Mouse (Mus musculus) liver, embryonic 11.5 days (tissue): ENCODE measurements around the gene Celsr1. TPM values are rescaled to one million over a fixed set of nuclear protein-coding genes. Genes with fewer than 3 reads are reported as not detected.

Experiments used
- ATAC-seq: fragments of 200-750 bp; cut with Nextera tagmentation; replicated peaks from 2 replicates; pipeline ENCODE4 v1.8.0; 2017; ENCODE audit warnings: moderate number of reproducible peaks, mild to moderate bottlenecking, moderate TSS enrichment, moderate library complexity; ENCODE audit not compliant: low FRiP score
- DNase-seq: peaks from one replicate; pipeline ENCODE4 v3.0.0-alpha.2; 2017; ENCODE audit warnings: low spot score
- H3K27ac ChIP-seq: fragments of 300-500 bp; sonication (generic); 2 replicates; pipeline ENCODE4 v1.5.1; 2014; ENCODE audit warnings: mild to moderate bottlenecking, low read depth, low read length, control low read depth
- H3K27me3 ChIP-seq: fragments of 300-500 bp; sonication (generic); replicated peaks from 2 replicates; pipeline ENCODE4 v1.6.1; 2014; ENCODE audit warnings: low read length, mixed read lengths; ENCODE audit not compliant: control insufficient read depth, insufficient read depth
- H3K36me3 ChIP-seq: fragments of 300-500 bp; sonication (generic); 2 replicates; pipeline ENCODE4 v1.6.1; 2014; ENCODE audit warnings: mild to moderate bottlenecking, low read length, moderate library complexity, mixed read lengths; ENCODE audit not compliant: control insufficient read depth, insufficient read depth
- H3K4me1 ChIP-seq: fragments of 300-500 bp; sonication (generic); replicated peaks from 2 replicates; pipeline ENCODE4 v1.6.1; 2014; ENCODE audit warnings: low read length, mixed read lengths; ENCODE audit not compliant: control insufficient read depth, insufficient read depth
- H3K4me2 ChIP-seq: fragments of 300-500 bp; sonication (generic); 2 replicates; pipeline ENCODE4 v1.6.1; 2014; ENCODE audit warnings: mild to moderate bottlenecking, control low read depth, moderate library complexity
- H3K4me3 ChIP-seq: fragments of 300-500 bp; sonication (generic); 2 replicates; pipeline ENCODE4 v1.5.1; 2014; ENCODE audit warnings: low read depth, low read length, control low read depth
- H3K9ac ChIP-seq: fragments of 300-500 bp; sonication (generic); 2 replicates; pipeline ENCODE4 v1.6.1; 2014; ENCODE audit warnings: low read depth, low read length, control low read depth
- H3K9me3 ChIP-seq: fragments of 300-500 bp; sonication (generic); 2 replicates; pipeline ENCODE4 v1.6.1; 2016; ENCODE audit warnings: low read length, inconsistent platforms, mixed read lengths; ENCODE audit not compliant: control insufficient read depth
- WGBS: fragments of 180-500 bp; shearing (Covaris S2); extraction: QIAGEN DNeasy Blood & Tissue Kit; methylation state at CpG from one replicate; pipeline ENCODE4 v1.1.7; 2014; 5-methylcytosine and 5-hydroxymethylcytosine counted together
- polyA plus RNA-seq: library from polyadenylated mRNA; unstranded; fragments of >200 nt; fragmentation: Nextera tagmentation; extraction: Ambion mirVana; gene quantifications from 2 replicates; pipeline ENCODE4 v1.2.1, GENCODE M21; 2014

The Celsr1 gene
- polyA plus RNA-seq, 1 experiment from 2014 or later, result 1.4 TPM

- Histone ChIP-seq H3K9ac (no peak overlapping the region), H3K4me1 (0 out of 2 replicates have a peak, but pooled peaks cover 4% of the 10 kb centered on the region), H3K9me3 (no peaks in the 10 kb centered on the region), H3K27me3 (peaks cover 3% of the 10 kb centered on the region; the same call in 1 of the 2 replicates), H3K36me3 (peaks cover 7% of the 10 kb centered on the region; the same call in 1 of the 2 replicates), H3K4me3 (no peak overlapping the region), H3K27ac (no peak overlapping the region), H3K4me2 (no peak overlapping the region)
- 49% methylated on average over 10 of the region's 10 CpGs for WGBS
- DNase-seq, result no peak
- no peak for ATAC-seq
Measured at GRCm38 (mm10) chr15:85902505-85902904, 131.1 kb downstream of the Celsr1 start.

GRCm38 (mm10) chr15:85900801-85901200 is 132.8 kb downstream of the Celsr1 start:
- H3K36me3 ChIP-seq, result peaks cover 13% of the 10 kb centered on the region; the same call in 1 of the 2 replicates
- H3K27ac ChIP-seq, result no peak overlapping the region
- no peak overlapping the region for H3K4me2 ChIP-seq
- H3K4me3 ChIP-seq, result no peak overlapping the region
- no peaks in the 10 kb centered on the region for H3K9me3 ChIP-seq
- peaks cover 3% of the 10 kb centered on the region; the same call in 1 of the 2 replicates for H3K27me3 ChIP-seq
- H3K4me1 ChIP-seq, result 0 out of 2 replicates have a peak, but pooled peaks cover 4% of the 10 kb centered on the region
- ATAC-seq (no peak), DNase-seq (no peak)
- no peak overlapping the region for H3K9ac ChIP-seq
- 77% methylated on average over 12 of the region's 12 CpGs for WGBS

GRCm38 (mm10) chr15:85900318-85900717 is 133.3 kb downstream of the Celsr1 start:
- Histone ChIP-seq H3K4me2 (no peak overlapping the region), H3K27ac (no peak overlapping the region), H3K4me1 (0 out of 2 replicates have a peak, but pooled peaks cover 4% of the 10 kb centered on the region), H3K27me3 (peaks cover 3% of the 10 kb centered on the region; the same call in 1 of the 2 replicates), H3K9ac (no peak overlapping the region), H3K36me3 (peaks cover 14% of the 10 kb centered on the region; the same call in 1 of the 2 replicates), H3K9me3 (no peaks in the 10 kb centered on the region), H3K4me3 (no peak overlapping the region)
- WGBS, result 87% methylated on average over 8 of the region's 8 CpGs
- no peak for ATAC-seq
- DNase-seq, result no peak

- no peak overlapping the region for H3K4me2 ChIP-seq
- ATAC-seq (no peak), DNase-seq (no peak)
- no peak overlapping the region for H3K4me3 ChIP-seq
- H3K36me3 ChIP-seq, result peaks cover 22% of the 10 kb centered on the region; the same call in 1 of the 2 replicates
- peaks cover 3% of the 10 kb centered on the region; the same call in 1 of the 2 replicates for H3K27me3 ChIP-seq
- 0 out of 2 replicates have a peak, but pooled peaks cover 4% of the 10 kb centered on the region for H3K4me1 ChIP-seq
- no peak overlapping the region for H3K27ac ChIP-seq
- 84% methylated on average over 6 of the region's 6 CpGs for WGBS
- no peaks in the 10 kb centered on the region for H3K9me3 ChIP-seq
- no peak overlapping the region for H3K9ac ChIP-seq
Measured at GRCm38 (mm10) chr15:85899396-85899795, 134.2 kb downstream of the Celsr1 start.

GRCm38 (mm10) chr15:85897113-85897512 is 136.5 kb downstream of the Celsr1 start:
- WGBS, result 85% methylated on average over 10 of the region's 10 CpGs
- H3K36me3 ChIP-seq, result peaks cover 34% of the 10 kb centered on the region

GRCm38 (mm10) chr15:85896284-85896683 is 137.3 kb downstream of the Celsr1 start:
- no peak overlapping the region for H3K27ac ChIP-seq
- no peak overlapping the region for H3K4me2 ChIP-seq
- 28% methylated on average over 8 of the region's 8 CpGs for WGBS
- H3K9me3 ChIP-seq, result no peaks in the 10 kb centered on the region
- DNase-seq (peak; percentile 76), ATAC-seq (peak; percentile 30; the same call in 1 of the 2 replicates)
- H3K4me1 ChIP-seq, result no peaks in the 10 kb centered on the region
- no peak overlapping the region for H3K4me3 ChIP-seq
- H3K36me3 ChIP-seq, result peaks cover 34% of the 10 kb centered on the region
- no peaks in the 10 kb centered on the region for H3K27me3 ChIP-seq
- no peak overlapping the region for H3K9ac ChIP-seq

More at GRCm38 (mm10) chr15:85897113-85897512, 136.5 kb downstream of the Celsr1 start:
- no peaks in the 10 kb centered on the region for H3K4me1 ChIP-seq
- no peak overlapping the region for H3K4me2 ChIP-seq
- no peak overlapping the region for H3K9ac ChIP-seq
- DNase-seq (no peak), ATAC-seq (no peak)
- H3K27ac ChIP-seq, result no peak overlapping the region
- H3K4me3 ChIP-seq, result no peak overlapping the region
- H3K9me3 ChIP-seq, result no peaks in the 10 kb centered on the region
- no peaks in the 10 kb centered on the region for H3K27me3 ChIP-seq

DNA sequence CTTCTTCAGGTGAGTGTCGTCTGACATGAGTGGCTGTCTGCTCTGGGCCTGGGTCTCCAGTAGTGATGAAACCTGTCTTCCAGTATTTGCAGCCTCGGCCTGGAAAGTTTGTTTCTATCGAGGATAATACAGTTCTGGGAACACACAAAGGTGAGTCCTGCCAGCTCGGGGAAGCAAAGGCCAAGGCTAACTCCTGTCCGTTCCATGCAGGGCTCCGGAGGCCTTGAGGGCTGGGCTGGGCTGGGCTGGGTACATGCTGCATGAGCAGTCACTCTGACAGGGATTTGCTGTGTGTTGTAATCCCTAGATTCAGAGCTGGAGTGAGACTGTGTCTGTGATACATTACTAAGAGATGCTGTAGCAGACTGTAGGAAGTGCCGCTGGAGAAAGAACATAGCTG is 139.7 kb downstream of the Celsr1 start:
- no peak overlapping the region for H3K27ac ChIP-seq
- no peak for DNase-seq
- no peak overlapping the region for H3K4me3 ChIP-seq
- no peak for ATAC-seq
- H3K4me2 ChIP-seq, result no peak overlapping the region
- H3K27me3 ChIP-seq, result no peaks in the 10 kb centered on the region
- peaks cover 32% of the 10 kb centered on the region for H3K36me3 ChIP-seq
- H3K9ac ChIP-seq, result no peak overlapping the region
- H3K9me3 ChIP-seq, result no peaks in the 10 kb centered on the region
- WGBS, result 90% methylated on average over 7 of the region's 7 CpGs
- no peaks in the 10 kb centered on the region for H3K4me1 ChIP-seq

DNA sequence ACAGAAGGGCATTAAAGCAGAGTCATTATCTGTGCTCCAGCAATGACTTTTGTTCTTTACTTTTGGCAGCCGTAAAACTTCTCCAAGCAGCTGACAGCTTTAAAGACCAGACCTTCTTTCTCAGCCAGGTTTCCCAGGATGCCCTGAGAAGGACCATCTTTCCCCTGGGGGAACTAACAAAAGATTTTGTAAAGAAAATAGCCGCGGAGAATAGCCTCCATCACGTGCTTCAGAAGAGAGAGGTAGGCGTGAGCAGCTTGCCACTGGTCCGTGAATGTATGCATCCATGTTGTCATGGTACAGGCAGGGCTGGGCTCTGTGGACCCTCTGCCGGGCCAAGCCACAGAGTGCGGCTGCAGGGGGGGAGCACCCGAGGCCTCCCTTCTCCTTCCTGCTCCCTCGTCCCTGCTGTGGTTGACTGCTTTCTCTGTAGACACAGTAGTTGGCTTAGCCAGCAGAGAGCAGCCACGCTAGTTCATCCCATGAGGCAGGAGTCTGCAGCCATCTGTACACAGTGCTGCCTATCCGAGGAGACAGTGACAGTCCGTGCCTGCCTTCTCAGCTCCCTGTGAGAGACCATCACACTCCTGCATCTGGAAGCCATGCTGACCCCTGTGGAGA is 141.0 kb downstream of the Celsr1 start:
- H3K9me3 ChIP-seq, result no peaks in the 10 kb centered on the region
- WGBS, result 88% methylated on average over 13 of the region's 13 CpGs
- no peak overlapping the region for H3K27ac ChIP-seq
- no peak for DNase-seq
- no peak overlapping the region for H3K4me2 ChIP-seq
- H3K4me1 ChIP-seq, result no peaks in the 10 kb centered on the region
- no peak overlapping the region for H3K9ac ChIP-seq
- no peaks in the 10 kb centered on the region for H3K27me3 ChIP-seq
- ATAC-seq, result no peak
- H3K36me3 ChIP-seq, result peaks cover 26% of the 10 kb centered on the region
- no peak overlapping the region for H3K4me3 ChIP-seq

GRCm38 (mm10) chr15:85891971-85892370 is 141.6 kb downstream of the Celsr1 start:
- H3K9ac ChIP-seq, result no peak overlapping the region
- H3K36me3 ChIP-seq, result peaks cover 22% of the 10 kb centered on the region
- H3K27ac ChIP-seq, result no peak overlapping the region
- no peaks in the 10 kb centered on the region for H3K4me1 ChIP-seq
- DNase-seq, result no peak
- H3K9me3 ChIP-seq, result no peaks in the 10 kb centered on the region
- H3K4me2 ChIP-seq, result no peak overlapping the region
- no peaks in the 10 kb centered on the region for H3K27me3 ChIP-seq
- H3K4me3 ChIP-seq, result no peak overlapping the region
- WGBS, result 88% methylated on average over 10 of the region's 10 CpGs
- ATAC-seq, result no peak
